Mouse (Mus musculus) hindbrain, embryonic 14.5 days (tissue): ENCODE measurements around the gene Dnase1l2. TPM values are rescaled to one million over a fixed set of nuclear protein-coding genes. Genes with fewer than 3 reads are reported as not detected.

Experiments
- ATAC-seq: fragments of 200-750 bp; cut with Nextera tagmentation; 2 replicates; pipeline ENCODE4 v1.8.0; 2017; ENCODE audit warnings: moderate number of reproducible peaks, mild to moderate bottlenecking, moderate TSS enrichment, moderate library complexity; ENCODE audit not compliant: low FRiP score
- DNase-seq: peaks from one replicate; pipeline ENCODE4 v3.0.0-alpha.2; 2015; ENCODE audit warnings: low spot score
- H3K27ac ChIP-seq: fragments of 300-500 bp; sonication (generic); 2 replicates; pipeline ENCODE4 v1.5.1; 2014; ENCODE audit warnings: mild to moderate bottlenecking, moderate library complexity
- H3K27me3 ChIP-seq: fragments of 300-500 bp; sonication (generic); 2 replicates; pipeline ENCODE4 v1.6.1; 2014; ENCODE audit warnings: mild to moderate bottlenecking, low read length, mixed read lengths; ENCODE audit not compliant: control insufficient read depth, insufficient read depth
- H3K36me3 ChIP-seq: fragments of 300-500 bp; sonication (generic); replicated peaks from 2 replicates; pipeline ENCODE4 v1.6.1; 2014; ENCODE audit not compliant: control insufficient read depth, insufficient read depth
- H3K4me1 ChIP-seq: fragments of 300-500 bp; sonication (generic); replicated peaks from 2 replicates; pipeline ENCODE4 v1.6.1; 2014; ENCODE audit warnings: antibody characterized with exemption, low read length, mixed read lengths; ENCODE audit not compliant: control insufficient read depth, insufficient read depth
- H3K4me2 ChIP-seq: fragments of 300-500 bp; sonication (generic); replicated peaks from 2 replicates; pipeline ENCODE4 v1.6.1; 2014; ENCODE audit warnings: mild to moderate bottlenecking, moderate library complexity
- H3K4me3 ChIP-seq: fragments of 300-500 bp; sonication (generic); replicated peaks from 2 replicates; pipeline ENCODE4 v1.5.1; 2014; ENCODE audit warnings: mild to moderate bottlenecking, low read length
- H3K9ac ChIP-seq: fragments of 300-500 bp; sonication (generic); 2 replicates; pipeline ENCODE4 v1.6.1; 2014
- H3K9me3 ChIP-seq: fragments of 300-500 bp; sonication (generic); 2 replicates; pipeline ENCODE4 v1.6.1; 2016; ENCODE audit warnings: low read length; ENCODE audit not compliant: control insufficient read depth
- WGBS: fragments of 180-500 bp; shearing (Covaris S2); extraction: QIAGEN DNeasy Blood & Tissue Kit; methylation state at CpG from one replicate; pipeline ENCODE4 v1.1.7; 2014; 5-methylcytosine and 5-hydroxymethylcytosine counted together
- polyA plus RNA-seq: library from polyadenylated mRNA; unstranded; fragments of >200 nt; fragmentation: Nextera tagmentation; extraction: Ambion mirVana; gene quantifications from 2 replicates; pipeline ENCODE4 v1.2.1, GENCODE M21; 2014

The Dnase1l2 gene
- polyA plus RNA-seq, 1 experiment from 2014 or later, result 6.0 TPM

DNA sequence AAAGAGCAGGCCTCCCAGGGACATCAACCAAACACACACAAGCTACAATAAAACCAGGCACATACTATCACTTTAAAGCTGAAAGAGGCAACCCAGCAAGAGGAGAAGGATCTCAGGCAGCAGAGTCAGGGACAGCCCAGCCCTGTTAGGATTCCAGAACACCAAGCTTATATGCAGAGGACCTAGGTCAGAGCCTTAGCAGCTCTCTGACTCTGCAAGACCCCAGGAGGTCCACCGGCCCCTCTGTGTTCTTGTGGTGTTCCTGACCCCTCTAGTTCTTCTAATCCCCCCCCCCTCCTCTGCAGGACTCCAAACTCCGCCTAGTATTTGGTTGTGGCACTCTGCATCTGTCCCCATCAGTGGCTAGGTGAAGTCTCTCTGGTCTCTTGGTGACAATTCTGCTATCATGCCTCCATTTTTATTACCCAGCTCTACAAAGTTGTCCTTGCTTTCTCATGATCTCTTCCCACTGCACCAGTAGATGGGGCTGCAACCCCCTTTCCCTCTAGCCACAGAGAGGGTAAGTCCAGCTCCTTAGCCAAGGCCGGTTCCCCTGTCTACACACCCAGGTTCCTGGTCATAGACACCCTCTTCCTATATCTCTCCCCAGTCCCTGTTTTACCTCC is 37.4 kb upstream of the Dnase1l2 start:
- no peak for DNase-seq
- ATAC-seq, result no peak
- H3K4me3 ChIP-seq, result no peak overlapping the region
- H3K4me2 ChIP-seq, result no peak overlapping the region
- H3K36me3 ChIP-seq, result peaks cover 20% of the 10 kb centered on the region
- peaks cover 2% of the 10 kb centered on the region; the same call in 1 of the 2 replicates for H3K4me1 ChIP-seq
- 57% methylated on average over 3 of the region's 3 CpGs for WGBS
- no peak overlapping the region for H3K9ac ChIP-seq
- no peaks in the 10 kb centered on the region for H3K27me3 ChIP-seq
- H3K27ac ChIP-seq, result no peak overlapping the region
- H3K9me3 ChIP-seq, result no peaks in the 10 kb centered on the region

- Histone ChIP-seq H3K9ac (peak overlapping the region; percentile 80; the same call in 1 of the 2 replicates), H3K4me2 (peak overlapping the region; percentile 65), H3K9me3 (no peaks in the 10 kb centered on the region), H3K4me1 (no peaks in the 10 kb centered on the region; the same call in 1 of the 2 replicates), H3K4me3 (peak overlapping the region; percentile 76), H3K27me3 (no peaks in the 10 kb centered on the region), H3K36me3 (peaks cover 28% of the 10 kb centered on the region), H3K27ac (peak overlapping the region; percentile 94)
- WGBS, result 29% methylated on average over 1 of the region's 1 CpGs
- DNase-seq, result no peak
- ATAC-seq, result no peak
Measured at GRCm38 (mm10) chr17:24479431-24479830, 36.5 kb upstream of the Dnase1l2 start.

DNA sequence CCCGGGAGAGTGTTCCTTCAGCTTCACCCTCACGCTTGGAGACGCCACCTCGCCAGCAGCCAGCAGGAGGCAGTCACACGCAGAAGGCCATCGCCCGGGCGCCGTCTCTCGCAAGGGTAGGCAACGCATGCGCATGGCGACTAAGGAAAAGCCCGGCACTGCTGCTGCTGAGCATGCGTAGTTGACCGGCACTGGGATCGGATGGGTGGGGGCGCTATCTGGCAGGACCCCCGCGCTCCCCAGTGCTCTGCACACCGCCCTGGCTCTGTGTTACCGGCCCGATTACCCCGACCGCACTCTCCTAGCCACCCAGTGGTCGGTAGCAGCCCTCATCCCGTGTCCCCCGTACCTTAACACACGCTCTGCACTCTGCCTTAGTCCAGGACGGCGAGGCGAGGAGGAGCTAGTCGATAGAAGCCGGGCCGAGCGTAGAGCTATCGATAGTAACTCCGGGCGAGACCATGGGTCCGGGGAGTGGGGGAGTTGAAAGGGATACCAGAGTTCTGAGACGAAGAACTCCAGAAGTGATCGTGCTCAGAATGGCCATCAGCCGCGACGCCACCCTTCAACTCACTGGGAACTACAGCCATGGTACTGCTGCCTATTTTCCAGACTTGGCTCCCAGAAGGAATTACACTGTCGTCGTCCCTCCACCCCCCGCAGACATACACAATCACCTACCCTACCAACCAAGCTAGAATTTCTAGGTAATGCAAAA is 35.9 kb upstream of the Dnase1l2 start, which contains the start of gene Mlst8:
Gene Mlst8, minus strand, starts transcription at position 416 of the 718 bp plus-strand sequence.
- Histone ChIP-seq H3K36me3 (peaks cover 34% of the 10 kb centered on the region), H3K4me3 (peak within 1 kb of the TSS; percentile 76), H3K27ac (peak within 1 kb of the TSS; percentile 94), H3K27me3 (no peaks in the 10 kb centered on the region), H3K9me3 (no peaks in the 10 kb centered on the region), H3K9ac (peak within 1 kb of the TSS; percentile 80), H3K4me1 (no peaks in the 10 kb centered on the region; the same call in 1 of the 2 replicates), H3K4me2 (peak within 1 kb of the TSS; percentile 65)
- WGBS, result under 1% methylated on average over 48 of the region's 48 CpGs
- ATAC-seq (peak; percentile 92), DNase-seq (peak; percentile 95)

- Histone ChIP-seq H3K4me3 (peak overlapping the region; percentile 76), H3K9ac (peak overlapping the region; percentile 80), H3K27me3 (no peaks in the 10 kb centered on the region), H3K36me3 (peaks cover 42% of the 10 kb centered on the region), H3K4me1 (no peaks in the 10 kb centered on the region; the same call in 1 of the 2 replicates), H3K9me3 (no peaks in the 10 kb centered on the region), H3K27ac (no peak overlapping the region), H3K4me2 (peak overlapping the region; percentile 65)
- DNase-seq (no peak), ATAC-seq (0 out of 2 replicates have a peak, but pooled peaks have one; percentile 12)
- 54% methylated on average over 11 of the region's 11 CpGs for WGBS
Measured at GRCm38 (mm10) chr17:24477985-24478600, 35.2 kb upstream of the Dnase1l2 start.

GRCm38 (mm10) chr17:24477053-24477984 is 34.4 kb upstream of the Dnase1l2 start:
- H3K4me3 ChIP-seq, result no peak overlapping the region
- ATAC-seq (no peak), DNase-seq (no peak)
- H3K36me3 ChIP-seq, result peaks cover 50% of the 10 kb centered on the region
- H3K4me2 ChIP-seq, result peak overlapping the region; percentile 65; the same call in 1 of the 2 replicates
- H3K9ac ChIP-seq, result 0 out of 2 replicates have a peak overlapping the region, but pooled peaks have one; percentile 80
- peaks cover 5% of the 10 kb centered on the region for H3K4me1 ChIP-seq
- H3K9me3 ChIP-seq, result no peaks in the 10 kb centered on the region
- WGBS, result 95% methylated on average over 20 of the region's 20 CpGs
- no peak overlapping the region for H3K27ac ChIP-seq
- no peaks in the 10 kb centered on the region for H3K27me3 ChIP-seq

GRCm38 (mm10) chr17:24476022-24476776 is 33.3 kb upstream of the Dnase1l2 start:
- Histone ChIP-seq H3K27me3 (no peaks in the 10 kb centered on the region), H3K27ac (no peak overlapping the region), H3K4me3 (no peak overlapping the region), H3K36me3 (peaks cover 52% of the 10 kb centered on the region), H3K9ac (no peak overlapping the region), H3K4me2 (no peak overlapping the region), H3K9me3 (no peaks in the 10 kb centered on the region), H3K4me1 (peaks cover 16% of the 10 kb centered on the region)
- ATAC-seq (no peak), DNase-seq (no peak)
- WGBS, result 92% methylated on average over 10 of the region's 10 CpGs

DNA sequence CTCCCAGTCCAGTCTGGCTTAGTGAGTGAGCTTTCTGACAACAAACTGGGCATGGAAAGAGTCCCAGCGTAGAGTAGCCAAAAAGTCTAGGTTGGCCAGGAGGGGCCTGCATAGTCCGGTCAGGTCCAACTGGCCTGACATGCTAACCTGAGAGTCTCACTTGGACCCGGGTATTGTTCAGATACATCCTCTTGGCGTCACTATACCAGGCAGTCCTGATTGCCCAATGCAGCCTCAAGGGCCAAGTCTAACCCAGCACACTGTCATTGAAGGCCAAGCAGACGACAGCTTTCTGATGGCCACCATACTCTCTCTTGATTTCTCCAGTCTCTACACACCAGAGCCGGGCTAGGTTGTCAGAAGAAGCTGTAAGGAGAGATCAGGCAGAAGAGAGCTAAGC is 32.7 kb upstream of the Dnase1l2 start:
- H3K27ac ChIP-seq, result no peak overlapping the region
- 92% methylated on average over 6 of the region's 6 CpGs for WGBS
- H3K27me3 ChIP-seq, result no peaks in the 10 kb centered on the region
- no peak overlapping the region for H3K9ac ChIP-seq
- no peak overlapping the region for H3K4me3 ChIP-seq
- peaks cover 52% of the 10 kb centered on the region for H3K36me3 ChIP-seq
- H3K4me1 ChIP-seq, result peaks cover 20% of the 10 kb centered on the region
- ATAC-seq (no peak), DNase-seq (no peak)
- no peak overlapping the region for H3K4me2 ChIP-seq
- H3K9me3 ChIP-seq, result no peaks in the 10 kb centered on the region

DNA sequence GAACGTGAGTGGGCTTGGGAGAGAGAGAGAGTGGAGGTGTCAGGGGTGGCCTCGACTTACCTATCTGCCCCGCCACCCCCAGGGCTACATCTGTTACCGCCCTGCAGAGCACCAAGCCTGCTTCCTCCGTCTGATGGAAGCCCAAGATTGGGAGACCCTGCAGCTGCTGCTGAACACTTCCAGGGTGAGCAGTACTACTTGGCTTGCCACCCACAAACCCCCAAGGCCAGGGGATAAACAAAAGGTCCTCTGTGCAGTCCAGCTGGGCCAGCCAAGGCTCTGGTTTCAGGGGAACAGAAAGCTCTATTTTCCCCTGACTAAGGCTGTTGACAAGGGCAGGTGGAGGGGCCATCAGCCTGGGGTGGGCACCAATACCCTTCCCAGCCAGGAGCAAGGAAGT is 31.7 kb upstream of the Dnase1l2 start:
- no peak overlapping the region for H3K9ac ChIP-seq

More for the DNA sequence above, 31.7 kb upstream of the Dnase1l2 start:
- H3K4me3 ChIP-seq, result no peak overlapping the region
- ATAC-seq, result no peak
- no peak overlapping the region for H3K4me2 ChIP-seq
- no peaks in the 10 kb centered on the region for H3K9me3 ChIP-seq
- peaks cover 20% of the 10 kb centered on the region for H3K4me1 ChIP-seq
- peaks cover 52% of the 10 kb centered on the region for H3K36me3 ChIP-seq
- no peak for DNase-seq
- no peak overlapping the region for H3K27ac ChIP-seq
- no peaks in the 10 kb centered on the region for H3K27me3 ChIP-seq
- 93% methylated on average over 5 of the region's 5 CpGs for WGBS
